Mouse (Mus musculus) neutrophil, adult 83 days (primary cell): ENCODE measurements around the gene Ifnl2. TPM values are rescaled to one million over a fixed set of nuclear protein-coding genes. Genes with fewer than 3 reads are reported as not detected.

ENCODE experiments used
- total RNA-seq, 2 experiments: library from RNA; stranded (reverse); gene quantifications; one replicate each; pipeline ENCODE4 v1.2.4; 2023

The Ifnl2 gene
- not detected for total RNA-seq

GRCm38 (mm10) chr7:28510405-28510974, at the start of gene Ifnl2:
Ifnl2 (minus strand) TSS chr7:28510455.

DNA sequence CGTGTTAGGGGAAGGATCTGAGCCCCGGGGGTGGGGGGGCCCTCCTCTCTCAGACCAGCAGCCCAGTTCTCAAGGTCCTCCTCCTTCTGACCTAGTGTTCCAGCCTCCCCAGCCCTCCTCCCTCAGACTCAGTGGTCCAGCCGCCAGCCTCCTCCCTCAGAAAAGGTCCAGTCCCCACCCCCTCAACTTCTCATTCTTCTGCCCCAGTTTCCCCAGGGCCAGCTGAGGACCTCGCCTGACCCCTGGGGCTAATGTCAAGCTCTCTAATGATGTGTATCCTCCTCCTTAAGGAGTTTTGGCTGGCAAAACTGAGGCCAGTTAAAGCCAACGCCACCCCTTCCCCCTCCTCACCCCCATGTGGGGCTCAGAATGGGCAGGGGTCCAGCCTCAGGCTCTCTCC, 36.9 kb upstream of the Ifnl2 start, which contains the start of gene Nccrp1:
Gene Nccrp1 (minus strand): TSS at position 101 of the 400 bp plus-strand sequence.

DNA sequence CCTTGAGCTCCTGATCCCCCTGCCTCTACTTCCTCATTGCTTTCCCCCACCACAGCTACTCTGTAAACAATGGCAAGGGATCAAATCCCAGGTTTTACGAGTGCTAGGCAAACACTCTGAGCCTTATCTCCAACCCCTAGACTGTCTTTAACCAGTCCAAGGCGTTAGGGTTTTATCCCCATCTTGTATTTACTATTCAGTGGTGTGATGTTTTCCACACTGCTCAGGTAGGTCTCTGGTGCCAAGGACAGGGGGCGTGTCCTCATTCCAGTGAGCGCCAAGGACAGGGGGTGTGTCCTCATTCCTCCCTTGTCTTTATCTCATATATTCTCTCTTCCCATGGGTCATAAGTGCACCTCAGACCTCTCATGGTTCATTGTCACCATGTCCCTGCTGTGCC, 30.3 kb upstream of the Ifnl2 start, which contains the start of gene Sycn:
Gene Sycn (plus strand): TSS at position 360 of the 400 bp plus-strand sequence.

DNA sequence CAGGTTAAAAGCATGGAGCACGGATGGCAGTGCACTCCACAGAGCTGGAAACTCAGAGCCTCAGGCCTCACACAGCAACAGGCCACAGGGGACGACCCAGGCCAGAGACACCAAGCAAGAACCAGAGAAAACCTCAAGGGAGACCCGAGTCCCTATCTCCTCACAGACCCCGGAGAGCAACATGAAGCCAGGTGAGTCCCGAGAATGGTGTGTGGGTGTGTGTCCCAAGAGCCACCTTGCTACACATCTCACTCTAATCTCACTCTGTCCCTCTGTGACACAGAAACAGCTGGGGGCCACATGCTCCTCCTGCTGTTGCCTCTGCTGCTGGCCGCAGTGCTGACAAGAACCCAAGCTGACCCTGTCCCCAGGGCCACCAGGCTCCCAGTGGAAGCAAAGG, 12.3 kb upstream of the Ifnl2 start, which contains the start of gene Ifnl3:
Gene Ifnl3 (plus strand): TSS at position 301 of the 400 bp plus-strand sequence.

Other genes with a start within 250 kb of the Ifnl2 start
- gene Eid2, start 242.6 kb downstream of the Ifnl2 start, total RNA-seq: 1 to 10 TPM; 1.2 to 1.5 TPM
- gene Eid2b, start 232.7 kb downstream of the Ifnl2 start, total RNA-seq: 1 to 10 TPM; 4.5 to 4.7 TPM
- gene Selenov, start 219.3 kb downstream of the Ifnl2 start, total RNA-seq: not detected
- not detected for gene Dll3, start 208.2 kb downstream of the Ifnl2 start, total RNA-seq
- 10 to 100 TPM; 24.3 to 28.2 TPM for gene Timm50, start 198.4 kb downstream of the Ifnl2 start, total RNA-seq
- gene Supt5, start 171.7 kb downstream of the Ifnl2 start, total RNA-seq: 10 to 100 TPM; 72.6 to 73.5 TPM
- 1,000 to 10,000 TPM; 1,040 to 1,142 TPM for gene Rps16, start 159.8 kb downstream of the Ifnl2 start, total RNA-seq
- gene Plekhg2, start 137.9 kb downstream of the Ifnl2 start, total RNA-seq: 10 to 100 TPM; 25.8 to 27.0 TPM
- gene Zfp36, start 130.2 kb downstream of the Ifnl2 start, total RNA-seq: 1,000 to 10,000 TPM; 2,020 to 2,166 TPM
- 10 to 100 TPM in 1 of 2 experiments, 1 to 10 TPM in 1; 7.4 to 10.8 TPM for gene Med29, start 117.7 kb downstream of the Ifnl2 start, total RNA-seq
- 10 to 100 TPM; 59.0 to 65.3 TPM for gene Paf1, start 117.5 kb downstream of the Ifnl2 start, total RNA-seq
- 100 to 1,000 TPM; 506 TPM for gene Gmfg, start 73.0 kb downstream of the Ifnl2 start, total RNA-seq
- 1 to 10 TPM; 4.0 TPM for gene Lrfn1, start 58.5 kb downstream of the Ifnl2 start, total RNA-seq
- not detected for gene Ifnl3, start 12.4 kb upstream of the Ifnl2 start, total RNA-seq
- not detected for gene Sycn, start 30.4 kb upstream of the Ifnl2 start, total RNA-seq
- under 1 TPM; 0.22 to 0.44 TPM for gene Nccrp1, start 36.8 kb upstream of the Ifnl2 start, total RNA-seq
- 10 to 100 TPM; 36.5 to 42.9 TPM for gene Samd4b, start 87.7 kb upstream of the Ifnl2 start, total RNA-seq
- gene Pak4, start 87.7 kb upstream of the Ifnl2 start, total RNA-seq: 10 to 100 TPM; 12.1 to 12.6 TPM
- not detected for gene Acp7, start 120.9 kb upstream of the Ifnl2 start, total RNA-seq
- under 1 TPM; 0.18 to 0.33 TPM for gene Fbxo27, start 182.4 kb upstream of the Ifnl2 start, total RNA-seq
- 1 to 10 TPM; 2.8 to 3.5 TPM for gene Fbxo17, start 206.3 kb upstream of the Ifnl2 start, total RNA-seq
- 10 to 100 TPM; 18.5 to 22.3 TPM for gene Mrps12, start 231.4 kb upstream of the Ifnl2 start, total RNA-seq
- gene Sars2, start 231.5 kb upstream of the Ifnl2 start, total RNA-seq: 1 to 10 TPM; 8.6 to 8.7 TPM
- gene Ccer2, start 245.7 kb upstream of the Ifnl2 start, total RNA-seq: not detected